Mouse (Mus musculus) liver, embryonic 14.5 days (tissue): ENCODE measurements around the gene Zdhhc21.

ENCODE experiments used
- CTCF ChIP-seq: IDR thresholded peaks from 2 replicates; pipeline ENCODE4 v1.5.1; 2016; ENCODE audit warnings: antibody characterized with exemption, low read depth, control low read depth
- EP300 ChIP-seq: IDR thresholded peaks from 2 replicates; pipeline ENCODE4 v1.6.1; 2016; ENCODE audit warnings: antibody characterized with exemption, low read depth

GRCm38 (mm10) chr4:82875532-82875931 lies 15.8 kb upstream of the Zdhhc21 start:
- TF ChIP-seq CTCF, result no peak
- TF ChIP-seq EP300, result no peak
